Mouse (Mus musculus): ENCODE measurements around the gene Tcf12.

The Tcf12 gene

GRCm38 (mm10) chr9:72111622-72112550 lies at the start of gene Tcf12:
Gene Tcf12, minus strand, starts transcription at chr9:72111871.
- DNase-seq (ENCODE audit: low spot score in 2 of 2), result peak; percentile 67 to 69

GRCm38 (mm10) chr9:72158392-72158791 lies 46.7 kb upstream of the Tcf12 start:
- no peak for DNase-seq (ENCODE audit: low spot score in 2 of 2)

GRCm38 (mm10) chr9:72157091-72157490 lies 45.4 kb upstream of the Tcf12 start:
- no peak for DNase-seq (ENCODE audit: low spot score in 2 of 2)

GRCm38 (mm10) chr9:72155250-72156138 lies 43.8 kb upstream of the Tcf12 start:
- no peak for DNase-seq (ENCODE audit: low spot score in 2 of 2)

- DNase-seq (ENCODE audit: low spot score in 2 of 2), result no peak
Observed at GRCm38 (mm10) chr9:72144148-72144547, 32.5 kb upstream of the Tcf12 start.

- DNase-seq (ENCODE audit: low spot score in 2 of 2), result no peak
Observed at GRCm38 (mm10) chr9:72137899-72138298, 26.2 kb upstream of the Tcf12 start.

- no peak for DNase-seq (ENCODE audit: low spot score in 2 of 2)
Observed at GRCm38 (mm10) chr9:72133772-72134245, 22.1 kb upstream of the Tcf12 start.

GRCm38 (mm10) chr9:72133089-72133771 lies 21.6 kb upstream of the Tcf12 start:
- peak; percentile 74 to 77 for DNase-seq (ENCODE audit: low spot score in 2 of 2)

- DNase-seq (ENCODE audit: low spot score in 2 of 2), result no peak
Observed at GRCm38 (mm10) chr9:72132728-72133088, 21.0 kb upstream of the Tcf12 start.

GRCm38 (mm10) chr9:72129884-72130283 lies 18.2 kb upstream of the Tcf12 start:
- DNase-seq (ENCODE audit: low spot score in 2 of 2), result no peak

GRCm38 (mm10) chr9:72125442-72125841 lies 13.8 kb upstream of the Tcf12 start:
- DNase-seq (ENCODE audit: low spot score in 2 of 2), result no peak

GRCm38 (mm10) chr9:72118490-72118889 lies 6.8 kb upstream of the Tcf12 start:
- no peak for DNase-seq (ENCODE audit: low spot score in 2 of 2)

GRCm38 (mm10) chr9:72111004-72111621 lies 558 bp downstream of the Tcf12 start:
- DNase-seq (ENCODE audit: low spot score in 2 of 2), result peak; percentile 36 to 37

GRCm38 (mm10) chr9:72110627-72111003 lies 1.1 kb downstream of the Tcf12 start:
- peak; percentile 22 to 23 for DNase-seq (ENCODE audit: low spot score in 2 of 2)

GRCm38 (mm10) chr9:72103471-72103870 lies 8.2 kb downstream of the Tcf12 start:
- no peak for DNase-seq (ENCODE audit: low spot score in 2 of 2)

- no peak for DNase-seq (ENCODE audit: low spot score in 2 of 2)
Observed at GRCm38 (mm10) chr9:72099945-72100685, 11.6 kb downstream of the Tcf12 start.

GRCm38 (mm10) chr9:72098056-72098455 lies 13.6 kb downstream of the Tcf12 start:
- no peak for DNase-seq (ENCODE audit: low spot score in 2 of 2)

- DNase-seq (ENCODE audit: low spot score in 2 of 2), result no peak
Observed at GRCm38 (mm10) chr9:72097083-72097482, 14.6 kb downstream of the Tcf12 start.

GRCm38 (mm10) chr9:72094675-72095074 lies 17.0 kb downstream of the Tcf12 start:
- DNase-seq (ENCODE audit: low spot score in 2 of 2), result no peak

- DNase-seq (ENCODE audit: low spot score in 2 of 2), result no peak
Observed at GRCm38 (mm10) chr9:72092191-72092590, 19.5 kb downstream of the Tcf12 start.

Measured in frontal cortex, postnatal 25 days (tissue).